Mouse (Mus musculus) gastrocnemius, postnatal 14 days (tissue): ENCODE measurements around the gene Ccdc124. TPM values are rescaled to one million over a fixed set of nuclear protein-coding genes. Genes with fewer than 3 reads are reported as not detected.

Source experiments
- DNase-seq: peaks from one replicate; pipeline ENCODE4 v3.0.0; 2021; ENCODE audit warnings: mixed read lengths
- intact Hi-C: fragments of 180-260 bp; cut with DNase I; formaldehyde crosslinking; loops from one replicate; pipeline ENCODE4 v1.15.1; 2025; ENCODE audit warnings: low total_unique reads
- total RNA-seq, 2 experiments: library from RNA; stranded (reverse); gene quantifications; 2 replicates each; pipeline ENCODE4 v1.2.3; 2021

The Ccdc124 gene
- total RNA-seq, 2 experiments from 2014 or later, result 50.3 to 50.9 TPM

DNA sequence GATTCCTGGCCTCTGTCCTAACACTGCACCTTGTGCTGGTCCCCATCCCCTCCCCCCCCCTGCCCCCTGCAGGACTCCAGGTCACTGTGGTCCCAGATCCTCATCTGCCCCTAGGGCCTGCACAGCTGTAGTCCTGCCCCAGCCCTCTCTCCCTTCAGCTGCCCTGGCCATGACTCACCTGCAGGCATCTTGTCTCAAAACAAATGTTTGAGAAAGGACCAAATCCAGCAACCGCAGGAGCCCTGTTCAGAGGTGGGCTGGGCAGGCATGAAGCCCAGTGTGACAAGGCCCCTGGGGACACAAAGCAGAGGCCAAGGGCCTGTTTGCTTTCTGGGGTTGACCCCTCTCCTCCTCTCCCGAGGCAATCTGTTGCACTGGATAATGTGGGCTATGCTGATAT lies 4.4 kb upstream of the Ccdc124 start:
- intact Hi-C loops, result no loop called here
- no peak for DNase-seq

DNA sequence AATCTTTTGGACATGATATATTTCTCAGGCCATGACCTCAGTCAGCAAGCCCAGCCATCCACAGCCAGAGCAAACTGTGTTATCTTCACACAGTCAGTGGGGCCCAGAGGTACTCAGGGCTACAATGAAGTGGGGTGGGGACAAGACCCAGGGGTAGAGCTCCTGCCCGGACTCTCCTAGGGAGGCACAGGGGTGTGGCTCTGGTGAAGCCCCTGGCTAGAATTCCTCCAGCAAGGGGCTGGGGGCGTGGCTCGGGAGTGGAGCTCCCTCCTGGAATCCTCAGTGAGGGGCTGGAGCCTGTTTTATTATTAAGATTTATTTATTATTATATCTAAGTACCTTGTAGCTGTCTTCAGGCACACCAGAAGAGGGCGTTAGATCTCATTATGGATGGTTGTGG lies 2.6 kb upstream of the Ccdc124 start:
- intact Hi-C loops, result no loop called here

GRCm38 (mm10) chr8:70874441-70874840 lies 706 bp upstream of the Ccdc124 start:
- intact Hi-C loops, result loop anchor here (2.0 kb wide), 1 partner anchor 20 kb away; no protein-coding TSS in a partner anchor

More for the DNA sequence above, 2.6 kb upstream of the Ccdc124 start:
- DNase-seq, result no peak

GRCm38 (mm10) chr8:70872643-70873363 lies 932 bp downstream of the Ccdc124 start:
- no peak for DNase-seq
- intact Hi-C loops, result no loop called here

More at GRCm38 (mm10) chr8:70874441-70874840, 706 bp upstream of the Ccdc124 start:
- no peak for DNase-seq

GRCm38 (mm10) chr8:70871195-70871807 lies 2.4 kb downstream of the Ccdc124 start:
- no peak for DNase-seq
- intact Hi-C loops, result no loop called here

DNA sequence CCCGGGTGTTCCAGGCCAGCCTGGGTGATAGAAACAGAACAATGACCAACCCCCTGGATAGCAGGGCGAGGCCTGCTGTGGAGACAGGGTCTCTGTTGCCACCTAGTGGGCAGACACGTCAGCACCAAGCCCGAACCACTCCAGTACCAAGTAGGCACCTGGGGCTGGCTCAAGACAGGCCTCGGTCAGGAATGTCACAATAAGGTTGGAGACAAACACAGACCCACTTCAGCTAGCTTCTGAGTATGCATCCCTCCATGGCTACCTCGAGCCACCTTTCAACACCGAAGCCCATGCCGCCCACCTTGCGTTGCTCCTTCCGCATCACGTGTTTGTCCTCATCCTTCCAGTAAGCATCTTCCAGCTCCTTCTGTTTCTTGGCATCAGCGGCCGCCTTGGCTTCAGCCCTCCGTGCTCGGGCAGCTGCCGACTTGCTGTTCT lies 4.1 kb downstream of the Ccdc124 start:
- peak; percentile 77 for DNase-seq
- intact Hi-C loops, result loop anchor here (2.0 kb wide), 1 partner anchor 25 kb away; no protein-coding TSS in a partner anchor

- intact Hi-C loops, result loop anchor here (2.0 kb wide), 1 partner anchor 24 kb away; no protein-coding TSS in a partner anchor
- DNase-seq, result no peak
Measured at GRCm38 (mm10) chr8:70869199-70869571, 4.5 kb downstream of the Ccdc124 start.

DNA sequence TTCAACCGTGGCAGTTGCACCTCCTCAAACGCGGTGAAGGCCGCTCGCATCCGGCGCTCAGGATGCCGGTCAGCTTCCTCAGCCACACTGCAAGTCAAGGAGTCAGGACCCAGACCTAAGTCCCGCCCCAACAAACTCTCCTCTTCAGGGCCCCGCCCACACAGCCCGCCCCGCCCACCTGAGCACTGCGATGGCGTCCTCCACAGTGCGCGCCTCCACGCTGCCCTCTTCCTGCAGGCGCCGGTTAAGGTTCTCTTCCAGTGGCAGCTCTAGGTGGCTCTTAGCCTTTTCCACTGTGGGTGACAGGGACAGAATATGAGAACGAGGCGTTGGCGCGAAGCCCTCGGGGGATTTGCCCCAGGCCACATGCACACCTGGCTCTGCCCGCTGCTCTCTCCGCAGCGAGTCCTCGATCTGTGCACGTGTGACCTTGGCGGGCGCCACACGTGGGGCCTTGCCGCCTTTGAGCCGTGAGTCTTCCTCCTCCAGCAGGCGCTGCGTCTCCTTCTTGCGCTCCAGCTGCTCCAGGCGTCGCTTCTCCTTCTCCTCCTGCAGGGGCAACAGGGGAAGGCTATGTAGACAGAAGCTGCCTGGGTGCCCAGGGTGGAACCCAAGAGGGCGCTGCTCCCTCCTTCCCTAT lies 5.1 kb downstream of the Ccdc124 start:
- DNase-seq, result no peak
- intact Hi-C loops, result loop anchor here (2.0 kb wide), 1 partner anchor 24 kb away; no protein-coding TSS in a partner anchor

- intact Hi-C loops, result no loop called here
- DNase-seq, result no peak
Measured at GRCm38 (mm10) chr8:70866566-70866965, 7.2 kb downstream of the Ccdc124 start.

DNA sequence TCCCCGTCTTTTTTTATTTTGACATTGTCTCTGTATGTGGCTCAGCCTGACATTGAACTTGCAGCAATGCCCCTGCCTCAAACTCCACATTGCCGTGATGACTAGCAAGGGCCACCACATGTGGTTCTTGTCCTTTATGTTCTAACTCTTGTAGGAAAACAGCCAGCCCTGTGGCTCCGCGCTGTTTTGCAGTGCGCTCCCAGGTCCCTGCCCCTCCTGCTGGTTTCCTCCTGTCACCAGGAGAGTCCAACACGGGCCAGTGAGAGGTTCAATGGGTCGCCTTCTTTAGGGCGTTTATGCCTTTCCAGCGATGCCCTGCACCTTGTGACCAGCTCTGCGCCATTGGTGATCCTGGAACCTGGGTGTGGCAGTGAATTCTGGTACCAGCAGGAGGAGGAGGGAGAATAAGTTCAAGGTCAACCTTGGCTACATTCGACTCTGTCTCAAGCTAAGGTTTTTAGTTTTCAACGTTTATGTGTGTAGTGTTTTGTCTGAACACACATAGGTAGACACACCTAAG lies 7.7 kb downstream of the Ccdc124 start:
- intact Hi-C loops, result no loop called here
- DNase-seq, result no peak

DNA sequence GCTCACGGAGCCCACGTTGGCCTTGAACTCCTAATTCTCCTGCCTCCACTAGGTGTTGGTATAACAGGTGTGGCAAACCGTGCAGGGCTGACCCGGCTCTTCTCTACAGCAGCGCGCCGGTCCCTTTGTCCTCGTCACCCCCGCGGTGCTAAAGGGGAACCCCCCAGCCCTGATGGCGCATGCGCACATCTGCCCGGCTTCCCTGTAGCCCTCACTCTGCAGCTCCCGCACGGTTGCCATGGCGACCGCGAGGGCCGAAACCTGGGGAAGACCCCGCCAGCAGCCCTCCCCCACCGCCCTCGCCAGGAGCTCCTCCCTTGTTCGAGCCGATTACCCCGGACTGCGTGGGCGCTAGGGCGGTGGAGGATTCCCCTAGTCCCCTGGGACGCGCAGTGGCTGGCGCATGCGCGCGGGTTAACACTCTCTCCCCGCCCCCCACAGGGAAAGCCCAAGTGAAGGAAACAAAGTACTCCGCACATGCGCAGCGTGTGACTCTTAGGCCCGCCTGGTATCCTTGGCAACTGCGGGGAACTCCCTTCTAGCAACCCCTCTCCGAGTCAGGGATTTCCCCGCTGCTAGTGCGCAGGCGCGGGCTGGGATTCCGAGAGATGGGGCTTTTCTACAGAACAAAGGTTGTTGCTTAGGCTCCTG lies 8.3 kb downstream of the Ccdc124 start:
- intact Hi-C loops, result no loop called here
- peak; percentile 98 for DNase-seq

DNA sequence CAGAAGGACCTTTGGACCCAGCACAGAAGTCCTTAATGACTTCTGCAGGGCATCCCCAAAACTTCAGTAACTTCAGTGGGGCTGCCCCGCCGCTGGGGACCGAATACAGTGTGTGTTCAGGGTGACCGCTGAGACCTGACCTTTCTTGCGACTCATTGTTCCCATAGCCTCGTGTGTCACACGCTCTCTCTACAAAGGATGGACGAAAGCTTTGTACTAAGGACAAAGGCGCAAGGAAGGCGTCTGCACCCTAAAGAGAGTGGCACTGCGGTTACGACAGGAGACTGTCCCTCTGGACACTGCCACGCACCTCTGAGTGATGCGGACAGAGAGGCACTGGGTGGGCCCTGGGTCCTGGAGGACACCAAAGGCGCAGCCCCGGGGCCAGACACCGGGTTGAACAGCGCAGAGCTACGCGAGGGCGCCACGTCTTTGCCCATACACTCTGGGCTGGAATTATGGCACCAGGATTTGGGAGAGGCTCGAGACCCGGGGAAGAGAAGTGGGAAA lies 9.0 kb downstream of the Ccdc124 start:
- no peak for DNase-seq
- intact Hi-C loops, result no loop called here

DNA sequence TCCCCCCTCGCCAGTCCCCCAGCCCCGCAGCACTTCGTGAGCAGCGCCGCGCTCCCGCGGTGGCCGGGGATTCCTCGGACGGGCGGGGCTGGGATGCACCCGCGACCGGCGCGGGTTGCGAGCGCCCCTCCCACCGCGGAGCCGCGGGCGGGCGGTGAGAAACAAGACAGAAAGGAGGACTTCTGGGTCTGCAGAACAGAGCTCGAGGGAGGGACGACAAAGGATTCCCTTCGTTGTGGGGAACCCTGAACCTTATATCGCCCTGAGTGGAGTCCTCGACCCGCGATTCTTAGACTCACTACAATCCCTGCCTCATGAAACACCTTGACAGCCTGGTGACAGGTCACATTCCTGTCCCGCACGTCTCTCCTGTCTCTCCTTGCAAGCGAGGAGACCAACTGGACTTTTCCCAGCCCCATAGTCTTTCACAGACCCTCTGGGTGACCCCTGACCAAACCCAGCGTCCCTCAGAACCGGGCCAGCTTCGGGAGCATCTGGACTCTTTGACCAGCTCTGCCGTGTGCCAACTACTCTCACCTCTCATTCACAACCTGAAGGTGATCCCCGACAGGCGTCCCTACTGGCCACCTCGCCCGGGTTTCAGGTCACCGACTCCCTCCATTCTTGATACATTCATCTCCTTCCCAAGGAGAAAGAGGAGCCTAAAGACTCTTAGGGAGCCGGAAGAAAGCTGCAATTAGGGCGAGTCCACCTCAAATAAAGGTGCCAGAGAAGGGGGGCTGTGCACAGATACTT lies 9.6 kb downstream of the Ccdc124 start:
- peak; percentile 27 for DNase-seq
- intact Hi-C loops, result loop anchor here (2.0 kb wide), 1 partner anchor 15 kb away; no protein-coding TSS in a partner anchor

DNA sequence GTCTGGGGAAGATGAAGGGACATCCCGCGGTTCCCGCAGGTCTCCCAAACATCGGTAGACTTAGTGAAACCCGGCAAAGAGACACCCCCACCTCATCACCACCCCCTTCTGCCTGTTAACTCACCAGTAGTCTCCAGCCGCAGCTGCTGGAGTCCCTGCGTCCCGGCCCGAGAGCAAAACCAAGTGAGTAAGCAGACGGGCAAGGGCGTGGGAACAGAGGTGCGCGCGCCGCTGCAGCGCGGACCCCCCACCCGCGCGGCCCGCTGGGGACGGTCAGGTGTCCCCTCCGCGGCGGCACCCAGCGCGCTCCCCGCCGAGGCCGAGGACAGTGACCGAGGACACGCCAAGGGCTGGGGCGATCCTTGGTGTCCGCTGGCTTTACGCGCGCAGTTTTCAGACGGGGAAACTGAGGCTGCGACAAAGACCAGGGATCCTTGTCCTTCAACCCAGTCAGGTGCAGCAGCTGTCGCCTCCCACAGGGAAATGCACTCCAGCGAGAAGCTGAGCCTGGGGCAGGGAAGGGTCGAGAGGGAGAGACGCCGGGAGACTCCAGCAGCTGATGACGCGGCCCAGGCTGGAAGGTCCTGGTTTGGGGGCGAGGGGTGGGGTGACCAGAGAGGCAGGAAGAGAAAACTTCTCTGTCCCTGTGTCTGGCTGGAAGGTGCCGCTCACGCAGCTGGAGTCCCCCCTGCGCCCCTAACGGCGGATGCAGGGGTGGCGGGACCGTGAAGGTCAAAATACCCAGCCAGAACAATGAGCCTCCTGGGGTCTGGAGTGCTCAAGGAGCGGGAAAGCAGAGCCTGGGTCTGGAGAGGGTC lies 10.7 kb downstream of the Ccdc124 start, which contains the start of gene Kcnn1:
Gene Kcnn1 (minus strand): TSS at position 435 of the 818 bp plus-strand sequence.
- intact Hi-C loops, result loop anchor here (2.0 kb wide), 1 partner anchor 14 kb away; no protein-coding TSS in a partner anchor
- no peak for DNase-seq

GRCm38 (mm10) chr8:70857516-70857915 lies 16.2 kb downstream of the Ccdc124 start:
- intact Hi-C loops, result no loop called here
- peak; percentile 2 for DNase-seq

DNA sequence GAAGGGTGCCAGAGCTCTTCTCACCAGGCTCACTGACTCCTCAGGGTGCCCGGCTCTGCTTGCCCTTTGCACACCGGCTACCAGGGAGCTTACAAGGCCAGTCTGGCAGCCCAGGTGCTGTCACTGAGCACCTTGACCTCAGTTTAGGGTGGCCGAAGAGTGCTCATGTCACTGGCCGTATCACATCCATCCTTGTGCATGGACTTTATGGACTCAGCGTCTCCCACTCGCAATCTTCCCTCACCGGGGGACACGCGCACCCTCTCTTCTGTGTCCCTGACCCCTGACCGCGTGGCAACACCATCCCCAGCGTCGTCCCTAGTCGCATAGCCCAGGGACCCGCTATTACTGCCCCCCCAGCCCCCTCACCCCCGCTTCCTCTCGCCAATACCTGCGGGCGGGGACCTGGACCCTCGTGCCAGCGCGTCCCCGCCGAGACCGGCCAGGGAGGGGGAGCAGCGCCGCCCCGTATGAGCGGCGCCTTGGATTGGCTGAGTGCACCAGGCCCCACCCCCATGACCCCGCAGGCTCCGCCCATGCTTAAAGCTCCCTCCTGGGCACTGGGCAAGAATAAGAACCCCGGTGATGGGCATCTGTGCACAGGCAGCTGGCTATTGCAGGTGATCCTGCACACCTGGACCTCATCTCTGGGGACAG lies 17.1 kb downstream of the Ccdc124 start:
- intact Hi-C loops, result no loop called here

GRCm38 (mm10) chr8:70856028-70856427 lies 17.7 kb downstream of the Ccdc124 start:
- intact Hi-C loops, result no loop called here

More for the DNA sequence above, 17.1 kb downstream of the Ccdc124 start:
- DNase-seq, result peak; percentile 77

More at GRCm38 (mm10) chr8:70856028-70856427, 17.7 kb downstream of the Ccdc124 start:
- DNase-seq, result no peak
